Comparison of ENCODE assay signal across 9 mouse cellular contexts in genomic region chr14:52003981-52004495, GRCm38 (mm10). TPM values are rescaled to one million over a fixed set of nuclear protein-coding genes. Genes with fewer than 3 reads are reported as not detected.
A peak's percentile ranks its signal among the peaks of the same experiment; 100 is the strongest.
DNase-seq lines count a peak whose midpoint lies in the region; ATAC-seq lines count a peak whose summit lies in the region.
"Had no signal": no experiment of that assay in that cellular context is flagged by ENCODE, and none has a peak within 500 bp of the region (broad histone marks: within the 10 kb centered on the region; RNA-seq: fewer than 3 reads in every experiment).

No protein-coding gene starts in this region.

- peak overlapping the region; percentile 35 for H3K4me2 ChIP-seq in forebrain, embryonic 11.5 days (ENCODE audit: low read depth, low read length, severe bottlenecking)
- peak overlapping the region; percentile 51 for H3K4me2 ChIP-seq in midbrain, embryonic 13.5 days (replicated peaks)
- H3K4me2 ChIP-seq: liver, embryonic 13.5 days had no signal

- peak overlapping the region; percentile 74 for H3K27ac ChIP-seq in forebrain, embryonic 11.5 days (ENCODE audit: low read depth, low read length)
- peak overlapping the region; percentile 92 for H3K27ac ChIP-seq in midbrain, embryonic 13.5 days
- H3K27ac ChIP-seq: liver, embryonic 13.5 days had no signal

- no peak overlapping the region for H3K9ac ChIP-seq in forebrain, embryonic 11.5 days (ENCODE audit: low read length)
- H3K9ac ChIP-seq in midbrain, embryonic 13.5 days (replicated peaks): peak overlapping the region; percentile 60
- H3K9ac ChIP-seq: liver, embryonic 13.5 days had no signal

- peaks cover 30% of the 10 kb centered on the region for H3K4me1 ChIP-seq in forebrain, embryonic 11.5 days (replicated peaks; ENCODE audit: control insufficient read depth, insufficient read depth, low read length)
- peaks cover 58% of the 10 kb centered on the region for H3K4me1 ChIP-seq in midbrain, embryonic 13.5 days (replicated peaks)

- H3K36me3 ChIP-seq in forebrain, embryonic 11.5 days (ENCODE audit: control insufficient read depth, insufficient read depth, low read length): peaks cover 25% of the 10 kb centered on the region
- peaks cover 80% of the 10 kb centered on the region for H3K36me3 ChIP-seq in midbrain, embryonic 13.5 days

- 18% methylated on average over 16 of the region's 16 CpGs for WGBS in forebrain, embryonic 11.5 days
- WGBS in midbrain, embryonic 13.5 days: 5% methylated on average over 16 of the region's 16 CpGs

- H3K4me3 ChIP-seq in forebrain, embryonic 11.5 days (ENCODE audit: low read depth, low read length): no peak overlapping the region
- peak overlapping the region; percentile 30 for H3K4me3 ChIP-seq in midbrain, embryonic 13.5 days (replicated peaks)
- H3K4me3 ChIP-seq: liver, embryonic 13.5 days had no signal

- ATAC-seq in forebrain, embryonic 11.5 days (replicated peaks; ENCODE audit: low FRiP score): peak; percentile 80
- peak; percentile 84 for ATAC-seq in midbrain, embryonic 13.5 days

- H3K9me3 ChIP-seq in forebrain, embryonic 11.5 days (ENCODE audit: control insufficient read depth, low read length): no peaks in the 10 kb centered on the region
- no peaks in the 10 kb centered on the region for H3K9me3 ChIP-seq in midbrain, embryonic 13.5 days
- H3K9me3 ChIP-seq: liver, embryonic 13.5 days had no signal

- peak; percentile 34 to 37 for DNase-seq in B cell, adult 2 months
- peak; percentile 74 for DNase-seq in Muller cell, postnatal 12 days (ENCODE audit: inconsistent ontology term)
- DNase-seq in forebrain, embryonic 11.5 days (ENCODE audit: low spot score): peak; percentile 79
- DNase-seq in layer of hippocampus, adult 18-20 months (ENCODE audit: low spot score in 2 of 2): peak; percentile 78 to 91
- peak; percentile 41 for DNase-seq in thymus, postnatal 4 days
- DNase-seq in kidney, postnatal 4 days: no peak
- DNase-seq in c-Kit-positive CD71-positive TER-119-positive erythroid progenitor cells, embryonic 14.5 days (ENCODE audit: low spot score): no peak
- DNase-seq: liver, embryonic 13.5 days had no signal

- H3K27me3 ChIP-seq in forebrain, embryonic 11.5 days (ENCODE audit: control insufficient read depth, insufficient read depth, low read length): no peaks in the 10 kb centered on the region
- H3K27me3 ChIP-seq in midbrain, embryonic 13.5 days: no peaks in the 10 kb centered on the region
- H3K27me3 ChIP-seq: liver, embryonic 13.5 days had no signal

RNA-seq across cellular contexts. Expression of gene Tmem253, which starts 11.4 kb away (rescaled TPM):
- polyA plus RNA-seq in forebrain, embryonic 11.5 days (2014; fragmentation: Nextera tagmentation; extraction: Ambion mirVana): 0.92 and 0.95 TPM in 2 replicates
- total RNA-seq in layer of hippocampus, adult 18-20 months (2021): under 1 TPM; 0.63 to 0.92 TPM
- polyA plus RNA-seq in midbrain, embryonic 13.5 days (2015; fragmentation: Nextera tagmentation; extraction: Ambion mirVana): 0.82 and 0.92 TPM in 2 replicates

RNA-seq across cellular contexts. Expression of gene Zfp219, which starts 16.5 kb away (rescaled TPM):
- 105 and 116 TPM in 2 replicates for polyA plus RNA-seq in forebrain, embryonic 11.5 days (2014; fragmentation: Nextera tagmentation; extraction: Ambion mirVana)
- 10 to 100 TPM; 42.3 to 44.2 TPM for total RNA-seq in layer of hippocampus, adult 18-20 months (2021)
- polyA plus RNA-seq in midbrain, embryonic 13.5 days (2015; fragmentation: Nextera tagmentation; extraction: Ambion mirVana): 56.0 and 63.6 TPM in 2 replicates

RNA-seq across cellular contexts. Expression of gene Arhgef40, which starts 19.5 kb away (rescaled TPM):
- polyA plus RNA-seq in forebrain, embryonic 11.5 days (2014; fragmentation: Nextera tagmentation; extraction: Ambion mirVana): 93.3 and 99.7 TPM in 2 replicates
- 10 to 100 TPM; 25.8 to 30.0 TPM for total RNA-seq in layer of hippocampus, adult 18-20 months (2021)
- polyA plus RNA-seq in midbrain, embryonic 13.5 days (2015; fragmentation: Nextera tagmentation; extraction: Ambion mirVana): 82.2 and 86.2 TPM in 2 replicates

RNA-seq across cellular contexts. Expression of gene Olfr221, which starts 38.2 kb away (rescaled TPM):
- polyA plus RNA-seq in forebrain, embryonic 11.5 days (2014; fragmentation: Nextera tagmentation; extraction: Ambion mirVana): not detected in 2 replicates
- not detected for total RNA-seq in layer of hippocampus, adult 18-20 months (2021)
- not detected in 2 replicates for polyA plus RNA-seq in midbrain, embryonic 13.5 days (2015; fragmentation: Nextera tagmentation; extraction: Ambion mirVana)
- polyA plus RNA-seq: liver, embryonic 13.5 days had no signal

Comparison
In these comparisons a context has a peak if more than half of its experiments do, and no peak if none do; other contexts are left out.
1. DNase-seq: peak in B cell, adult 2 months (2 of 2), Muller cell, postnatal 12 days (single experiment), forebrain, embryonic 11.5 days (single experiment), layer of hippocampus, adult 18-20 months (2 of 2) and thymus, postnatal 4 days (single experiment); none in kidney, postnatal 4 days (0 of 2) and c-Kit-positive CD71-positive TER-119-positive erythroid progenitor cells, embryonic 14.5 days (single experiment).